Mouse (Mus musculus): ENCODE measurements around the gene Dhrs7. TPM values are rescaled to one million over a fixed set of nuclear protein-coding genes. Genes with fewer than 3 reads are reported as not detected.

The Dhrs7 gene
- polyA plus RNA-seq, 1 experiment from 2014 or later, result 26.3 TPM

- no peak for ATAC-seq (replicated peaks; ENCODE audit: low FRiP score, low TSS enrichment, low read depth)
- Histone ChIP-seq H3K9me3 (ENCODE audit: control insufficient read depth, low read length) (0 out of 2 replicates have a peak, but pooled peaks cover 2% of the 10 kb centered on the region), H3K4me1 (replicated peaks; ENCODE audit: control insufficient read depth, insufficient read depth, low read length) (no peaks in the 10 kb centered on the region), H3K27ac (ENCODE audit: low read depth) (no peak overlapping the region), H3K27me3 (replicated peaks; ENCODE audit: control insufficient read depth, insufficient read depth, low read length) (no peaks in the 10 kb centered on the region), H3K4me2 (ENCODE audit: low read length) (no peak overlapping the region), H3K4me3 (ENCODE audit: low read depth, low read length) (no peak overlapping the region), H3K36me3 (ENCODE audit: control insufficient read depth, insufficient read depth, low read length) (no peaks in the 10 kb centered on the region), H3K9ac (ENCODE audit: low read length) (no peak overlapping the region)
- 64% methylated on average over 3 of the region's 3 CpGs for WGBS
- DNase-seq (ENCODE audit: low spot score), result no peak
Measured at GRCm38 (mm10) chr12:72638025-72638424, 26.7 kb downstream of the Dhrs7 start.

- DNase-seq (ENCODE audit: low spot score) (no peak), ATAC-seq (replicated peaks; ENCODE audit: low FRiP score, low TSS enrichment, low read depth) (no peak)
- H3K27me3 ChIP-seq (replicated peaks; ENCODE audit: control insufficient read depth, insufficient read depth, low read length), result no peaks in the 10 kb centered on the region
- no peaks in the 10 kb centered on the region for H3K9me3 ChIP-seq (ENCODE audit: control insufficient read depth, low read length)
- H3K9ac ChIP-seq (ENCODE audit: low read length), result no peak overlapping the region
- no peak overlapping the region for H3K27ac ChIP-seq (ENCODE audit: low read depth)
- no peaks in the 10 kb centered on the region for H3K4me1 ChIP-seq (replicated peaks; ENCODE audit: control insufficient read depth, insufficient read depth, low read length)
- H3K4me2 ChIP-seq (ENCODE audit: low read length), result no peak overlapping the region
- WGBS, result 92% methylated on average over 7 of the region's 7 CpGs
- no peaks in the 10 kb centered on the region for H3K36me3 ChIP-seq (ENCODE audit: control insufficient read depth, insufficient read depth, low read length)
- no peak overlapping the region for H3K4me3 ChIP-seq (ENCODE audit: low read depth, low read length)
Measured at GRCm38 (mm10) chr12:72628751-72629150, 36.0 kb downstream of the Dhrs7 start.

GRCm38 (mm10) chr12:72622853-72623496 is 41.7 kb downstream of the Dhrs7 start:
- Histone ChIP-seq H3K4me3 (ENCODE audit: low read depth, low read length) (no peak overlapping the region), H3K4me2 (ENCODE audit: low read length) (no peak overlapping the region), H3K4me1 (replicated peaks; ENCODE audit: control insufficient read depth, insufficient read depth, low read length) (no peaks in the 10 kb centered on the region), H3K27ac (ENCODE audit: low read depth) (no peak overlapping the region), H3K9ac (ENCODE audit: low read length) (no peak overlapping the region), H3K9me3 (ENCODE audit: control insufficient read depth, low read length) (no peaks in the 10 kb centered on the region), H3K27me3 (replicated peaks; ENCODE audit: control insufficient read depth, insufficient read depth, low read length) (no peaks in the 10 kb centered on the region), H3K36me3 (ENCODE audit: control insufficient read depth, insufficient read depth, low read length) (no peaks in the 10 kb centered on the region)
- DNase-seq (ENCODE audit: low spot score) (no peak), ATAC-seq (replicated peaks; ENCODE audit: low FRiP score, low TSS enrichment, low read depth) (no peak)
- 82% methylated on average over 5 of the region's 5 CpGs for WGBS

DNA sequence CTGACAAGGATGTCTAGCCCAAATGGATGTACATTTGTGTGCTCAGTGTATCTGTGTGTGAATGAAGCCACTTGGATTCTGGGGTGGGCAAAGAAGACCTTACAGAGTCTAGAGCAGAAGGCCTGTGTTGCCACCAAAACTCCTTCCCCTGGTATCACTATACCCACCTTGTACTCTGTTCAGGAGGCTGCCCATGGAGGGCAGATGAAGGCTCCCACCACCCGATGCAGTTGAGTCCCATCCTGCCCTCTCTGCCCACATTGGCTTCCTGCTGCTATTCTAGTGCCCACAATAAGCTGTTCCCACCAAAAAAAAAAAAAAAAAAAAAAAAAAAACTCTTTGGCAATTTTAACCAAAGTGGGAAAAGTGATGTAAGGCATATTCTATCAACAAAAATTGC is 43.3 kb downstream of the Dhrs7 start:
- 84% methylated on average over 1 of the region's 1 CpGs for WGBS
- no peaks in the 10 kb centered on the region for H3K9me3 ChIP-seq (ENCODE audit: control insufficient read depth, low read length)
- H3K27ac ChIP-seq (ENCODE audit: low read depth), result no peak overlapping the region
- no peaks in the 10 kb centered on the region for H3K4me1 ChIP-seq (replicated peaks; ENCODE audit: control insufficient read depth, insufficient read depth, low read length)
- no peak overlapping the region for H3K4me2 ChIP-seq (ENCODE audit: low read length)
- H3K27me3 ChIP-seq (replicated peaks; ENCODE audit: control insufficient read depth, insufficient read depth, low read length), result no peaks in the 10 kb centered on the region
- no peaks in the 10 kb centered on the region for H3K36me3 ChIP-seq (ENCODE audit: control insufficient read depth, insufficient read depth, low read length)
- ATAC-seq (replicated peaks; ENCODE audit: low FRiP score, low TSS enrichment, low read depth) (no peak), DNase-seq (ENCODE audit: low spot score) (no peak)
- no peak overlapping the region for H3K4me3 ChIP-seq (ENCODE audit: low read depth, low read length)
- no peak overlapping the region for H3K9ac ChIP-seq (ENCODE audit: low read length)

GRCm38 (mm10) chr12:72620856-72621255 is 43.9 kb downstream of the Dhrs7 start:
- Histone ChIP-seq H3K4me3 (ENCODE audit: low read depth, low read length) (no peak overlapping the region), H3K4me2 (ENCODE audit: low read length) (no peak overlapping the region), H3K9ac (ENCODE audit: low read length) (no peak overlapping the region), H3K9me3 (ENCODE audit: control insufficient read depth, low read length) (no peaks in the 10 kb centered on the region), H3K4me1 (replicated peaks; ENCODE audit: control insufficient read depth, insufficient read depth, low read length) (no peaks in the 10 kb centered on the region), H3K36me3 (ENCODE audit: control insufficient read depth, insufficient read depth, low read length) (no peaks in the 10 kb centered on the region), H3K27ac (ENCODE audit: low read depth) (no peak overlapping the region), H3K27me3 (replicated peaks; ENCODE audit: control insufficient read depth, insufficient read depth, low read length) (no peaks in the 10 kb centered on the region)
- DNase-seq (ENCODE audit: low spot score) (no peak), ATAC-seq (replicated peaks; ENCODE audit: low FRiP score, low TSS enrichment, low read depth) (no peak)
- 92% methylated on average over 7 of the region's 7 CpGs for WGBS

- Histone ChIP-seq H3K36me3 (ENCODE audit: control insufficient read depth, insufficient read depth, low read length) (no peaks in the 10 kb centered on the region), H3K4me2 (ENCODE audit: low read length) (no peak overlapping the region), H3K9me3 (ENCODE audit: control insufficient read depth, low read length) (no peaks in the 10 kb centered on the region), H3K4me3 (ENCODE audit: low read depth, low read length) (no peak overlapping the region), H3K27me3 (replicated peaks; ENCODE audit: control insufficient read depth, insufficient read depth, low read length) (no peaks in the 10 kb centered on the region), H3K4me1 (replicated peaks; ENCODE audit: control insufficient read depth, insufficient read depth, low read length) (no peaks in the 10 kb centered on the region), H3K27ac (ENCODE audit: low read depth) (no peak overlapping the region), H3K9ac (ENCODE audit: low read length) (no peak overlapping the region)
- WGBS, result 88% methylated on average over 3 of the region's 3 CpGs
- no peak for ATAC-seq (replicated peaks; ENCODE audit: low FRiP score, low TSS enrichment, low read depth)
- no peak for DNase-seq (ENCODE audit: low spot score)
Measured at GRCm38 (mm10) chr12:72612053-72612452, 52.7 kb downstream of the Dhrs7 start.

Other genes with a start within 250 kb of the Dhrs7 start
- 0.22 and 0.83 TPM in 2 replicates for gene Lrrc9, start 223.0 kb downstream of the Dhrs7 start, polyA plus RNA-seq (2014; fragmentation: Nextera tagmentation; extraction: Ambion mirVana)
- gene Pcnx4, start 128.5 kb downstream of the Dhrs7 start, polyA plus RNA-seq (2014; fragmentation: Nextera tagmentation; extraction: Ambion mirVana), result 10.6 TPM in 2 replicates
- not detected in 2 replicates for gene Gm4756, start 15.2 kb downstream of the Dhrs7 start, polyA plus RNA-seq (2014; fragmentation: Nextera tagmentation; extraction: Ambion mirVana)
- 65.8 and 83.3 TPM in 2 replicates for gene Ppm1a, start 92.5 kb upstream of the Dhrs7 start, polyA plus RNA-seq (2014; fragmentation: Nextera tagmentation; extraction: Ambion mirVana)

All from intestine, embryonic 14.5 days (tissue).